Mouse (Mus musculus): ENCODE data around the gene Tmem18. TPM values are rescaled to one million over a fixed set of nuclear protein-coding genes. Genes with fewer than 3 reads are reported as not detected.
A peak's percentile ranks its signal among the peaks of the same experiment; 100 is the strongest.

Tmem18 gene
- polyA plus RNA-seq, 2 experiments = 23.7 to 26.1 TPM

DNA sequence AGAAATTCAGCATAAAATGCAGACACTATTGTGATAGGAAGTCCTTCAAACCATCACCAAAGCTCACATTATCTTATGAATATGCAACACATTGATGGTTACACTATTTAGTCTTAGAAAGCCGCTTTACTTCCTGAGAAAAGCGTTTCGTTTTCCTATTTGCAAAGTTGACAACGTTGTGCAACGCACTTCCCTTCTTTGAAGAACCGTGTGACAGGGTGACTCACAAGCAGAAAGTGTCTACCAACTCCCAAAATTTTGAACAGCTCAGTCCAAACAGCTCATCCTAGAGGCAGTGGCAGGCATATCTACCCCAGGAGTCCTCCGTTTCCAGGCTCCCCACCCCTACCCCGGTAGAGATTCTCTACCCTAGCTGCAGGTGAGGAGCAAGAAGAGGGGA lies 22.5 kb downstream of the Tmem18 start:
- TF ChIP-seq POLR2A (IDR thresholded peaks at IDR 0.05; ENCODE audit: borderline replicate concordance, extremely low read depth, insufficient read depth, insufficient read length) = no peak
- H3K9me3 ChIP-seq (ENCODE audit: control insufficient read depth, low read length) = no peaks in the 10 kb centered on the region
- H3K4me2 ChIP-seq (replicated peaks; ENCODE audit: low read depth, low read length, severe bottlenecking) = no peak overlapping the region
- no peak for DNase-seq (ENCODE audit: low spot score)
- no peaks in the 10 kb centered on the region for H3K36me3 ChIP-seq (ENCODE audit: control insufficient read depth, insufficient read depth, low read length)
- no peak overlapping the region for H3K4me3 ChIP-seq (replicated peaks; ENCODE audit: low read length)
- no peak for ATAC-seq (ENCODE audit: low FRiP score, low read depth)
- H3K4me1 ChIP-seq (ENCODE audit: control insufficient read depth, insufficient read depth, low read length) = peaks cover 8% of the 10 kb centered on the region
- no peak overlapping the region for H3K9ac ChIP-seq (ENCODE audit: low read depth, low read length, severe bottlenecking)
- WGBS = 78% methylated on average over 8 of the region's 8 CpGs
- H3K27ac ChIP-seq (replicated peaks; ENCODE audit: low read depth, low read length) = no peak overlapping the region
- no peaks in the 10 kb centered on the region for H3K27me3 ChIP-seq (ENCODE audit: control insufficient read depth, insufficient read depth, low read length)

DNA sequence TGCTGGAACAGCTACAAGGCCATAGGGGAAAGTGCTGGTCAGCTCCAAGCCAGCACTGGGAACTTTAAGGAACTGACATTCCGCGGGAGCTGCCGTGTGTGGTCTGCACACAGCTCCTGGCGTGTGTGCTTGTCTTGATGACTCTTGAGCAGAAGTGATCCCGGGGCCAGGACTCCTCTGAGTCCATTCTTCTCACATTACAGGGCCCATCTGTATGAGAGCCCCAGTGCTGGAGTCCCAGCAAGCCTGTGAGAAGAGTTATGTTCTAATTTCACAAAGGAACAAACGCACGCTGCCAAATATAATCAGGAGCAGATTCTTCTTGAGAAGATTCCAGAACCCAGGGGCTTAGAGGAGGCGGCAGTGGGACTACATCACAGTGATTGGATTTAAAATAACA lies 34.2 kb downstream of the Tmem18 start:
- Histone ChIP-seq H3K4me2 (replicated peaks; ENCODE audit: low read depth, low read length, severe bottlenecking) (no peak overlapping the region), H3K9me3 (ENCODE audit: control insufficient read depth, low read length) (no peaks in the 10 kb centered on the region), H3K4me3 (replicated peaks; ENCODE audit: low read length) (no peak overlapping the region), H3K27me3 (ENCODE audit: control insufficient read depth, insufficient read depth, low read length) (no peaks in the 10 kb centered on the region), H3K9ac (ENCODE audit: low read depth, low read length, severe bottlenecking) (no peak overlapping the region), H3K4me1 (ENCODE audit: control insufficient read depth, insufficient read depth, low read length) (peaks cover 5% of the 10 kb centered on the region), H3K36me3 (ENCODE audit: control insufficient read depth, insufficient read depth, low read length) (no peaks in the 10 kb centered on the region), H3K27ac (replicated peaks; ENCODE audit: low read depth, low read length) (no peak overlapping the region)
- DNase-seq (ENCODE audit: low spot score) = peak; percentile 61
- TF ChIP-seq POLR2A (IDR thresholded peaks at IDR 0.05; ENCODE audit: borderline replicate concordance, extremely low read depth, insufficient read depth, insufficient read length) = no peak
- 23% methylated on average over 8 of the region's 8 CpGs for WGBS
- peak; percentile 73 for ATAC-seq (ENCODE audit: low FRiP score, low read depth)

DNA sequence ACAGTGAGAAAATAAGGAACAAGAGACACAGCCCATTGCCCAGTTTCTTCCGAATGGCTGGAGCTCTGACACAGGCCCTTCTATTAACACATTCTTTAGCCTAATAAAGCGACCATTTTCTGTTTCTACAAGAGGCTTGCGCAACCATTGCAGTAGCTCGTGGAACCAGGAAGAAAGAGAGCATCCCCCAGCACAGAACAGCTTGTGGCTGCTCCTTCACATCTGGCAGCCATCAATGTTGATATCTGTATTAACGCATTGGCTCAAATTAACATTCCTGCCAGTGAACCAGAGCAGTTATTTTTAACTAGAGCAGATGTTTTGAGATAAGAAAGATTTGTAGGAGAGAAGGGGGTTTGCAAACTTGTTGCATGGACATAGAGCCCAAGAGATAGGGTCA lies 44.2 kb downstream of the Tmem18 start:
- H3K27ac ChIP-seq (replicated peaks; ENCODE audit: low read depth, low read length) = no peak overlapping the region
- peak; percentile 59 for DNase-seq (ENCODE audit: low spot score)
- 36% methylated on average over 5 of the region's 5 CpGs for WGBS
- peaks cover 6% of the 10 kb centered on the region; the same call in 1 of the 2 replicates for H3K4me1 ChIP-seq (ENCODE audit: control insufficient read depth, insufficient read depth, low read length)
- H3K4me2 ChIP-seq (replicated peaks; ENCODE audit: low read depth, low read length, severe bottlenecking) = no peak overlapping the region
- no peaks in the 10 kb centered on the region for H3K36me3 ChIP-seq (ENCODE audit: control insufficient read depth, insufficient read depth, low read length)
- no peak overlapping the region for H3K9ac ChIP-seq (ENCODE audit: low read depth, low read length, severe bottlenecking)
- TF ChIP-seq POLR2A (IDR thresholded peaks at IDR 0.05; ENCODE audit: borderline replicate concordance, extremely low read depth, insufficient read depth, insufficient read length) = no peak
- no peaks in the 10 kb centered on the region for H3K27me3 ChIP-seq (ENCODE audit: control insufficient read depth, insufficient read depth, low read length)
- ATAC-seq (ENCODE audit: low FRiP score, low read depth) = peak; percentile 34; the same call in 1 of the 2 replicates
- H3K9me3 ChIP-seq (ENCODE audit: control insufficient read depth, low read length) = no peaks in the 10 kb centered on the region
- no peak overlapping the region for H3K4me3 ChIP-seq (replicated peaks; ENCODE audit: low read length)

DNA sequence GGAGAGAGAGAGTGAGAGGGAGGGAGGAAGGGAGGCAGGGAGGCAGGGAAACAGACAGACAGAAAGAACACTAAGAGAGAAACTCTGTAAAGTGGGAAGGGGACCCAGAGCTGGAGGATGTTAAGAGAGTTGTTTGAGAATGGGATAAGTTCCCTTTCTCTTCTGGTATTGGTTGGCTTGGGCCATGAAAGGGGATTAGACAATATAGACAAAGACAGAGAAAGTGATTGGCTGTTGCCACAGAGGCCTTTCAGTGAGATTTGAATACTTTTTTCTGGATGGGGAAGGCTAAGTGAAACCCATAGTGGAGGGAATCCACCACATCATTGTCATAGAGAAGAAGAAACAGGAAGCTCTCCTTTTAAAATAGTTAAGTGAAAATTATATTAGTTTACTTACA lies 50.3 kb downstream of the Tmem18 start:
- Histone ChIP-seq H3K27ac (replicated peaks; ENCODE audit: low read depth, low read length) (no peak overlapping the region), H3K4me2 (replicated peaks; ENCODE audit: low read depth, low read length, severe bottlenecking) (no peak overlapping the region), H3K36me3 (ENCODE audit: control insufficient read depth, insufficient read depth, low read length) (no peaks in the 10 kb centered on the region), H3K4me3 (replicated peaks; ENCODE audit: low read length) (no peak overlapping the region), H3K9ac (ENCODE audit: low read depth, low read length, severe bottlenecking) (no peak overlapping the region), H3K27me3 (ENCODE audit: control insufficient read depth, insufficient read depth, low read length) (no peaks in the 10 kb centered on the region), H3K4me1 (ENCODE audit: control insufficient read depth, insufficient read depth, low read length) (no peaks in the 10 kb centered on the region), H3K9me3 (ENCODE audit: control insufficient read depth, low read length) (no peaks in the 10 kb centered on the region)
- ATAC-seq (ENCODE audit: low FRiP score, low read depth) (no peak), DNase-seq (ENCODE audit: low spot score) (no peak)
- TF ChIP-seq POLR2A (IDR thresholded peaks at IDR 0.05; ENCODE audit: borderline replicate concordance, extremely low read depth, insufficient read depth, insufficient read length) = no peak

Small RNA genes within 50 kb of the gene (microRNA-seq; reads per million reads assigned to microRNA genes)
- gene Gm25243 = not detected

Other genes with a start within 250 kb of the Tmem18 start
- 0.87 and 1.4 TPM in 2 replicates for gene Sntg2, start 211.1 kb upstream of the Tmem18 start, polyA plus RNA-seq (2012; rRNA removed)
- 1.4 and 1.7 TPM in 2 replicates for gene Sntg2, start 211.1 kb upstream of the Tmem18 start, polyA plus RNA-seq (2014; fragmentation: Nextera tagmentation; extraction: Ambion mirVana)